Mouse (Mus musculus): ENCODE data around the gene Ipo8. TPM values are rescaled to one million over a fixed set of nuclear protein-coding genes. Genes with fewer than 3 reads are reported as not detected.
A peak's percentile ranks its signal among the peaks of the same experiment; 100 is the strongest.

The Ipo8 gene
- polyA plus RNA-seq (2012; rRNA removed) (3.5 and 5.0 TPM in 2 replicates), polyA plus RNA-seq (2014; fragmentation: Nextera tagmentation; extraction: Ambion mirVana) (4.8 and 5.5 TPM in 2 replicates)

- Histone ChIP-seq H3K4me2 (ENCODE audit: low read depth) (peak within 1 kb of the TSS; percentile 86), H3K4me3 (ENCODE audit: insufficient read depth in 1 of 2, low read depth in 2 of 2, low read length in 2 of 2) (peak within 1 kb of the TSS; percentile 80 to 81), H3K9me3 (ENCODE audit: control insufficient read depth, low read length) (no peaks in the 10 kb centered on the region), H3K27ac (peak within 1 kb of the TSS; percentile 48), H3K4me1 (replicated peaks; ENCODE audit: control insufficient read depth in 2 of 2, insufficient read depth in 2 of 2, low read length in 1 of 2) (peaks cover 7 to 10% of the 10 kb centered on the region in 2 experiments), H3K36me3 (replicated peaks; ENCODE audit: control insufficient read depth, insufficient read depth, low read depth) (no peaks in the 10 kb centered on the region; the same call in 1 of the 2 replicates), H3K9ac (replicated peaks) (peak within 1 kb of the TSS; percentile 69), H3K27me3 (ENCODE audit: control insufficient read depth, insufficient read depth, low read length) (no peaks in the 10 kb centered on the region)
- peak; percentile 84 to 87 (median 85) for DNase-seq (ENCODE audit: low read depth in 3 of 3, low spot score in 3 of 3)
- TF ChIP-seq CTCF (IDR thresholded peaks at IDR 0.05; ENCODE audit: low read depth) (peak; percentile 41), EP300 (IDR thresholded peaks at IDR 0.05; ENCODE audit: low read depth) (no peak)
- peak; percentile 95 for ATAC-seq (ENCODE audit: insufficient read depth)
- under 1% methylated on average over 47 of the region's 47 CpGs for WGBS (ENCODE audit: insufficient replicate concordance)
Observed at GRCm38 (mm10) chr6:148830748-148831727, at the start of gene Ipo8. TSS of gene Ipo8 (minus strand) at chr6:148831467.

GRCm38 (mm10) chr6:148873911-148874310, 42.6 kb upstream of the Ipo8 start:
- WGBS (ENCODE audit: insufficient replicate concordance) = 81% methylated on average over 1 of the region's 1 CpGs

GRCm38 (mm10) chr6:148845629-148846028, 14.4 kb upstream of the Ipo8 start:
- no peaks in the 10 kb centered on the region for H3K27me3 ChIP-seq (ENCODE audit: control insufficient read depth, insufficient read depth, low read length)
- TF ChIP-seq CTCF (IDR thresholded peaks at IDR 0.05; ENCODE audit: low read depth) (no peak), EP300 (IDR thresholded peaks at IDR 0.05; ENCODE audit: low read depth) (no peak)
- no peak overlapping the region for H3K4me2 ChIP-seq (ENCODE audit: low read depth)
- H3K36me3 ChIP-seq (replicated peaks; ENCODE audit: control insufficient read depth, insufficient read depth, low read depth) = no peaks in the 10 kb centered on the region
- DNase-seq (ENCODE audit: low read depth in 3 of 3, low spot score in 3 of 3) (no peak), ATAC-seq (ENCODE audit: insufficient read depth) (no peak)
- no peaks in the 10 kb centered on the region for H3K4me1 ChIP-seq (replicated peaks; ENCODE audit: control insufficient read depth in 2 of 2, insufficient read depth in 2 of 2, low read length in 1 of 2)
- H3K9ac ChIP-seq (replicated peaks) = no peak overlapping the region
- no peaks in the 10 kb centered on the region for H3K9me3 ChIP-seq (ENCODE audit: control insufficient read depth, low read length)
- no peak overlapping the region for H3K27ac ChIP-seq
- no peak overlapping the region for H3K4me3 ChIP-seq (ENCODE audit: insufficient read depth in 1 of 2, low read depth in 2 of 2, low read length in 2 of 2)

More at GRCm38 (mm10) chr6:148873911-148874310, 42.6 kb upstream of the Ipo8 start:
- no peak for ATAC-seq (ENCODE audit: insufficient read depth)
- no peaks in the 10 kb centered on the region for H3K4me1 ChIP-seq (replicated peaks; ENCODE audit: control insufficient read depth in 2 of 2, insufficient read depth in 2 of 2, low read length in 1 of 2)
- H3K27me3 ChIP-seq (ENCODE audit: control insufficient read depth, insufficient read depth, low read length) = no peaks in the 10 kb centered on the region
- no peaks in the 10 kb centered on the region for H3K9me3 ChIP-seq (ENCODE audit: control insufficient read depth, low read length)
- H3K36me3 ChIP-seq (replicated peaks; ENCODE audit: control insufficient read depth, insufficient read depth, low read depth) = no peaks in the 10 kb centered on the region
- DNase-seq (ENCODE audit: low read depth in 3 of 3, low spot score in 3 of 3) = no peak
- H3K4me2 ChIP-seq (ENCODE audit: low read depth) = no peak overlapping the region
- no peak overlapping the region for H3K4me3 ChIP-seq (ENCODE audit: insufficient read depth in 1 of 2, low read depth in 2 of 2, low read length in 2 of 2)
- no peak overlapping the region for H3K27ac ChIP-seq
- TF ChIP-seq EP300 (IDR thresholded peaks at IDR 0.05; ENCODE audit: low read depth) (no peak), CTCF (IDR thresholded peaks at IDR 0.05; ENCODE audit: low read depth) (no peak)
- no peak overlapping the region for H3K9ac ChIP-seq (replicated peaks)

- no peak for ATAC-seq (ENCODE audit: insufficient read depth)
- Histone ChIP-seq H3K4me2 (ENCODE audit: low read depth) (no peak overlapping the region), H3K4me3 (ENCODE audit: insufficient read depth in 1 of 2, low read depth in 2 of 2, low read length in 2 of 2) (no peak overlapping the region), H3K9me3 (ENCODE audit: control insufficient read depth, low read length) (no peaks in the 10 kb centered on the region), H3K9ac (replicated peaks) (no peak overlapping the region), H3K27me3 (ENCODE audit: control insufficient read depth, insufficient read depth, low read length) (no peaks in the 10 kb centered on the region), H3K4me1 (replicated peaks; ENCODE audit: control insufficient read depth in 2 of 2, insufficient read depth in 2 of 2, low read length in 1 of 2) (no peaks in the 10 kb centered on the region), H3K36me3 (replicated peaks; ENCODE audit: control insufficient read depth, insufficient read depth, low read depth) (no peaks in the 10 kb centered on the region), H3K27ac (no peak overlapping the region)
- DNase-seq (ENCODE audit: low read depth in 3 of 3, low spot score in 3 of 3) = no peak
- WGBS (ENCODE audit: insufficient replicate concordance) = 68% methylated on average over 1 of the region's 1 CpGs
- TF ChIP-seq EP300 (IDR thresholded peaks at IDR 0.05; ENCODE audit: low read depth) = no peak
- TF ChIP-seq CTCF (IDR thresholded peaks at IDR 0.05; ENCODE audit: low read depth) = no peak
Observed at GRCm38 (mm10) chr6:148841760-148842159, 10.5 kb upstream of the Ipo8 start.

DNA sequence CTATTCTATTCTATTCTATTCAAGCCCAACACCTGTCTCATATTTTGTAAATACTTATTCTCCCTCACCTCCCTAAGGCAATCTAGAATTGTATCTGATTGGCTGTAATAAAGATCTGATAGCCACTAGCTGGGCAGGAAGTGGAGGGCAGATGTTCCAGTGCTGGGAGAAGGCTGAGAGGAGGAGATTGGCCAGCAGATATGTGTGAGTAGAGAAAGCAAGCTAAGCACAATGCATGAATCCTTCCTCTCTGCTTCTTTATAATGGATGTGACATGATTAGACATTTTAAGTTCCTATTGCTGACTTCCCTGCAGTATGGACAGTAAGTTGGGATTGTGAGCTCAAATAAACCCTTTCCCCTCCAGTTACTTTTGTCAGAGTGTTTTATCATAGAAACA, 7.2 kb upstream of the Ipo8 start:
- Histone ChIP-seq H3K36me3 (replicated peaks; ENCODE audit: control insufficient read depth, insufficient read depth, low read depth) (no peaks in the 10 kb centered on the region), H3K4me1 (replicated peaks; ENCODE audit: control insufficient read depth in 2 of 2, insufficient read depth in 2 of 2, low read length in 1 of 2) (no peaks in the 10 kb centered on the region), H3K9ac (replicated peaks) (no peak overlapping the region), H3K4me2 (ENCODE audit: low read depth) (no peak overlapping the region), H3K4me3 (ENCODE audit: insufficient read depth in 1 of 2, low read depth in 2 of 2, low read length in 2 of 2) (no peak overlapping the region), H3K27ac (no peak overlapping the region), H3K27me3 (ENCODE audit: control insufficient read depth, insufficient read depth, low read length) (no peaks in the 10 kb centered on the region), H3K9me3 (ENCODE audit: control insufficient read depth, low read length) (no peaks in the 10 kb centered on the region)
- TF ChIP-seq CTCF (IDR thresholded peaks at IDR 0.05; ENCODE audit: low read depth) = no peak
- no peak for TF ChIP-seq EP300 (IDR thresholded peaks at IDR 0.05; ENCODE audit: low read depth)
- ATAC-seq (ENCODE audit: insufficient read depth) (no peak), DNase-seq (ENCODE audit: low read depth in 3 of 3, low spot score in 3 of 3) (no peak)
